Mouse (Mus musculus) ES-CJ7 (cell line): ENCODE data around the gene Pcnx2.

Experiments
- DNase-seq: peaks from one replicate; pipeline ENCODE4 v3.0.0; 2011; ENCODE audit warnings: low read depth, low spot score

Pcnx2 gene

DNA sequence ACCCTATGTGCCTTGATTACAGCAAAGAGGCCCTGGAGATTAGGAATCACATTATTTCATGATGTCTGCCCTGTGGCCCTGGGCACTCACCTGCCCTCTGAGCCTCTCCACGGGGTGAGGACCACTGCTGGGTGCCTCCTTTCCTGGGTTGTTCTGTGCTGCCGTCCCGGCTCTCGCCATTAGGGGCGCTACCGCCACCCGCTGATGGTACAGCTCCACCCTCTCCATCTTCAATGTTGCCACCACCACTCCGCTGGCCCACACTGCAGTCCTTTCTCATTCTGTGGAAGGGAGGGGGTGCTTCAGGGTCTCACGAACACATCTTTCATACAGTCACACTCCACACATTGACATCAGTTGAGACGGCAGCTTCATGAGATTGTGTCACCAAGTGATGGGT lies 139.1 kb downstream of the Pcnx2 start:
- peak; percentile 54 for DNase-seq

DNA sequence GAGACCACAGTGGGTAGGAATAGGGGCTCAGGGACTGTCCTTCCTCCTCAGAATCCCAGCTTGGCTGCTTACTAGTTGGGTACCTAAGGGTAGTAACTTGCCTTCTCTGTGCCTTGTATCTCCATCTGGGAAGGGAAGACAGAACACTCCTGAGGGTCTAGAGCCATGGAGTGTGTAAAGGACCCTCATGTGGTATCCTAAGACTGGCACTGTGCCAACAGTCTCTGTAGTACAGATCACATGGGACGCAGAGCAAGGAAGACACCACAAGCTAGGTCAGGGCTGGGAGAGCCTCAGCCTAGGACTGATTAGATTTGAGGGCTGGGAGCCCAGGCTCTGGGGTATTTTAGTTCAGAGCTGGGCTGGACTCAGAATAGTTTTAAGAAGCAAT lies 141.0 kb downstream of the Pcnx2 start:
- DNase-seq = no peak

GRCm38 (mm10) chr8:125756391-125757105 lies 141.6 kb downstream of the Pcnx2 start:
- DNase-seq = no peak

GRCm38 (mm10) chr8:125755896-125756295 lies 142.2 kb downstream of the Pcnx2 start:
- no peak for DNase-seq

DNA sequence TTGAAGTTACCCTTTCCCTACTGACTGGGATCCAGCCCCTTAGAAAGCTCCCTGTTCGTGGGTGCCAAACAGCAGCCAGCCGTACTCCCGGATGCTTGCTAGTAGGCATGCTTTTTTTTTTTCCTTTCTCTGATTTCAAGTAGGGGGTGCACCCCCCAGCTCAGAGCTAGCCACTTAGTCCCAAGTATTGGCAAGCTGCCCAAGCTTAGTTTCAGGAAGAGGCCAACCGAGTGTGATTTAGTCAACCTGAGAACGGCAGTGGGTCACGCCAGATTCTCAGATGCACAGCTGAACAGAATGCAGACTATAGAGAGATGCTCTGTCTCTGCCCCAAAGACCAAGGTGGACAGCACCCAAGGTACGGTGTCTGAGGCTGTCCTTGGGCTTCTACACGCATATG lies 147.3 kb downstream of the Pcnx2 start:
- no peak for DNase-seq

- DNase-seq = no peak
These were observed 150.7 kb downstream of the Pcnx2 start for GRCm38 (mm10) chr8:125747390-125747789.

DNA sequence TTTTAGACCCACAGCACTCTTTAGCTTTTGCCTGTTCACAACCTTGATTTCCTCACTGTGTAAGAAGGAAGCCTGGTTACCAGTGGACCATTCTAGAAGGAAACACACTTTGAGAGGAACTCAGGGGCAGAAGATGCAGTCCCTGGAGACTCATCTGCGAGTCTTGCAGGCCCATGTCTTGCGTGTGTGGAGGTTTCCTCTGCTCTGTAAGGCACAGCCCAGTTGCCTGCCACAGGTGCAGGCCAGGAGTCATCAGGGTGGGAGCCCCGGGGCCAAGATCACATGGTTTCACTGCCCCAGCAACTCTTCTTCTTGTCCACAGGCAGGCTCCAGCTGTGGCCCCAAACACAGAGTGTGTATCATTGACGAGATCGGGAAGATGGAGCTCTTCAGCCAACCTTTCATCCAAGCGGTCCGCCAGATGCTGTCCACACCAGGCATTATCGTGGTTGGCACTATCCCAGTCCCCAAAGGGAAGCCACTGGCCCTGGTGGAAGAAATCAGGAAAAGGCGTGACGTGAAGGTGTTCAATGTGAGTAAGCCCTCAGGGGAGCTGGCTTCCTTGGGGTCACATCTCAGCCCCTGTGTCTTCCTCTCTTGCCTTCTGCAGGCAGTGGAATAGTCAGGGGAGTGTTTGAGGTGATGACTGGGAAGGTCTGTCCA lies 153.1 kb downstream of the Pcnx2 start:
- no peak for DNase-seq

GRCm38 (mm10) chr8:125742406-125742805 lies 155.7 kb downstream of the Pcnx2 start:
- no peak for DNase-seq

- DNase-seq = no peak
These were observed 156.3 kb downstream of the Pcnx2 start for GRCm38 (mm10) chr8:125741855-125742254.

DNA sequence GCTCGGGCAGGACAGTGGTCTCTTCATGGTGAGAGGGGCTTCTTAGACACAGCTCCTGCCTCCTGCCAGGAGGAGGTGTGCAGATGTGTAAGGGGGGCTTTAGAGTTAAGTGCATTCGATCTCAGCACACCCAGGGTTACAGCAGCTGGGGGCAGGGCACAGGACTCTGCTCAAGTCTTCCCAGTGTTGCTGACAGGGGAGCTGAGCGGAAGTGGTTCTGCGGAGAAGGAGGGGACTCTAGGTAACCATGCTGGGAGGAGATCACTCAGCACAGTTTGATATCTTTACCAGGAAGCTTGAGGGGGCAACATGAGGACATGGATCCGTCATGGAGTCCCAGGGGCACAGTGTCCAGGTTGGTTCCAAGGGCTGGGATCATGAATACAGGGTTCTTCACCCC lies 156.7 kb downstream of the Pcnx2 start:
- DNase-seq = no peak

GRCm38 (mm10) chr8:125740655-125741054 lies 157.5 kb downstream of the Pcnx2 start:
- no peak for DNase-seq

- DNase-seq = no peak
These were observed 159.2 kb downstream of the Pcnx2 start for GRCm38 (mm10) chr8:125738956-125739355.

DNA sequence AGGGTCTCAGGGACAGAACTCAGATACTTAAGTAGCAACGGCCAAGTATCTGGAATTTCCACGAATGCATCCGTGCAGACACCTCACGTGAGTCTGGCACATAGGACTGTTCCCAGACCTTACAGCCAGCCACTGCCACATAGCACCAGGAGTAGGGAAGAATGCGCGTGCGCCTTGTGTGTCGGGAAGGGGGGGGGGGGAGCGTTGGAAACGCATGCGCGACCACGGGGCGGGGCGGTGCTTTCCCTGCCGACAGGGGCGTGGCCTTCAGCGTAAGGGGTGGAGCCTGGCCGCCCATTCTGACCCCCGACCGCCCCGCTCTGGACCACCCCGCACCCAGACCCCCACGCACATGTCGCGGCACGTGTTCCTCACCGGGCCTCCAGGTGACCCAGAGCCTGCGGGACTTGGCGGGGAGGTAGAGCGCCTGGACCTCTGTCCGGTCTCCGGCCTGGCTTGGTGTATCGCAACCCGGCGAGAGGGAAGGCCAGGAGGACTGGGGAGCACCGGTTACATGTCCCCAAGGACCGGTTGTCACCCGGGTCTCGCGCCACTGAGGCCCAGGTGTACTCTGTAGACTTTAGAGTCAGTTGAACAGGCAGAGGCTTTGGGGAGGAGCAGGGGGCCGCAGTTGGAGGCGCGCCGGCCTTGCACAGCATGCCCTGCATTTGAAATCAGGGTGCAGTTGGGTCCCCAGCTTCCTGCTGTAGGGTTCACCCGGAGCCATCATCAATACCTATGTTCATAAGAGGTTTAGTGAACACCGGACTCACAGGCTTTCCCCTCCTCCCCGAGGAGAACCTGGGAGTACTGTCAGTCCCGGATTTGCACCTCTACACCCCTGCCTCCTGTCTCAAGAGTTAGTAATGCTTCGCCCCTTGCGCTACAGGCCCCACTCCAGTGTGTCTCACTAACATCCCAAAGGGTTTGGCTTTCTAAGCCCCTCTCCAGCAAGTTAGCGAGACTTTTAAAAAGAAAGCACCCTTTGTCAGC lies 163.9 kb downstream of the Pcnx2 start:
- peak; percentile 93 for DNase-seq

DNA sequence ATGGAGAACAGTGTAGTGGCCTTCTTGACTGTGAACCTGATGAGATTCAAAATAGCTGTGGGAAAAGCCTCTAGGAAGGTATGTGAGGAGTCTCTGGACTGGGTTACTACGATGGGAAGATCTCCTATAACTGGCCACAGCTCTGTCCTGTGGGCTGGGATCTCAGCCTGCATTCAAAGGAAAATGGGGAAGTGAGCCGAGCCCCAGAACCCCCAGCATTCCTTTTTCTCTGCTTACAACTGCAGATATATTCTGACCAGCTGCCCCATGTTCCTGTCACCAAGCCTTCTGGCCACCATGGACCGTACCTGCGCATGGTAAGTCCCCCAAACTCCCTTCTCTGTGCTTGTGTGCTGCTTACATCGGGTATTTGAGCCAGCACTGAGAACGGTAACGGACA lies 168.4 kb downstream of the Pcnx2 start, which contains the start of gene Ntpcr:
Gene Ntpcr, plus strand, starts transcription at position 218 of the 400 bp plus-strand sequence.
- no peak for DNase-seq

DNA sequence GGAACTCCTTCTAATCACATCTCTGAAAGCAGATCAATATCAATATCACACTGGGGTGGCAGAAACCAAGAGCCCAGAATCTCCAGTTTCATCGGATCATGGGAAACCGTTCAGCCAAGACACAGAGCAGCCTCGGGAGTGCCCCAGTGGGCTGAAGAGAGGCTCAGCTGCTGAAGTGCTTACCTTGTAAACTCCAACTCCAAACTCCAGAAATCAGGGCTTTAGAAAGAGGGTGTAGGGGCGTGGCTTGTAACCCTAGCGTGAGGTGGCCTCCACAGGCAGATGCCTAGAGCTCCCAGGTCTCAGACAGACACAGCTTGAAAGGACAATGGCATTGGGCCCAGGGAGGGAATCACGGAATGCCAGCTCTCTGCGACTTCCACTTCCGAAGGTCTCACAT lies 170.3 kb downstream of the Pcnx2 start:
- peak; percentile 44 for DNase-seq

- DNase-seq = no peak
These were observed 171.1 kb downstream of the Pcnx2 start for GRCm38 (mm10) chr8:125726986-125727385.

- DNase-seq = peak; percentile 53
These were observed 172.0 kb downstream of the Pcnx2 start for GRCm38 (mm10) chr8:125726143-125726542.

DNA sequence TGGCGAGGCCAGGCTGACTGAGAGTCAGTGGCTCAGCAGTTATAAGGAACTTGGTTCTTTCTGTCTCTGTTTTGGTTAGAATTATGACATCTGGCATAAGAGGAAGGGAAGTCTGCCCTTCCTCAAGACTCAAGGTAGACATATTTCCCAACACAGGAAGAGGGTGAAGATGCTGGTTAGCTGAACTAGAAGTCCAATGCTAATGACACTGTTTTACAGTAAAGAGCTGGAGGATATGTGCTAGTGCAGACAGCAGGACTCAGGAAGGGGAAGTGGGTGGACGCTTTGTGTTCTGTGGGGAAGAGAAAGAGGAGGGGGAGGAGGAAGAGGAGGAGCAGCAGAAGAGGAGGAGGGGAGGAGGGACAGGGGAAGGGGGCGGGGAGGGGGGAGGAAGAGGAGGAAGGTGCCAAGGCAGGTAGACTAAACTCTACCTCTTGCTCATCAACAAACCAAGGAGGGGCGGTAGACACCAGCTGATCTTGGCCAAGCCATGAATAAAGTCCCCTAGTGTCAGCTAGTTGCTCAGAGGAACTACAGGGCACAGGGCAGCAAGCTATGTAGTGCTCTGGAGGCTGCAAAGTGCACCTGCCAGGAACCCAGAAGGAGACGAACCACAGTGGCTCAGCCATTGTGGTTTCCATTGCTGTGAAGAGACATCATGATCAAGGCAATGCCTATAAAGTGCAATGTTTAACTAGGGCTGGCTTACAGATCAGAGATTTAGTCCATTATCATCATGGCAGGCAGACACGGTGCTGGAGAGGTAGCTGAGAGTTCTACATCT lies 172.9 kb downstream of the Pcnx2 start:
- no peak for DNase-seq

GRCm38 (mm10) chr8:125723437-125723836 lies 174.7 kb downstream of the Pcnx2 start:
- peak; percentile 53 for DNase-seq

DNA sequence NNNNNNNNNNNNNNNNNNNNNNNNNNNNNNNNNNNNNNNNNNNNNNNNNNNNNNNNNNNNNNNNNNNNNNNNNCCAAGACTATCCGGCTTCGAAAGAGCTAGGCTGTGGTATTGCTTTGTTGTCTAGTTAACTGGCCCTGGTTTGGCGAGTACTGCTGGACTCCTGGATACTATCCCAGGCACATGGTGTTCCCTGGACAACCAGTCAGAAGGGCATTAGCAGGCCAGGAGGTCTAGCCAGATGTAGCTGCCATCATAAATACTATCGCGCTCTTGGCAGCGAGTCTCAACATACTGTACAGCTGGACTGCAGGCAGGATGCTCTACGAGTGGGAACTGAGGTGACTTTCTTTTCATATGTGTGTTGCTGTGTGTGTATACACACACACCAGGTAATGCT lies 175.4 kb downstream of the Pcnx2 start:
- DNase-seq = no peak

GRCm38 (mm10) chr8:125718914-125719313 lies 179.2 kb downstream of the Pcnx2 start:
- peak; percentile 84 for DNase-seq
